Mouse (Mus musculus): Measurements from ENCODE around the gene Fank1. TPM values are rescaled to one million over a fixed set of nuclear protein-coding genes. Genes with fewer than 3 reads are reported as not detected.
"Not testable (repeated sequence)": the region's sequence is repeated elsewhere in the genome, so short reads cannot be mapped to it uniquely, and the experiment has no call there.

The Fank1 gene
- polyA plus RNA-seq, 1 experiment from 2014 or later, result 5.5 TPM

GRCm38 (mm10) chr7:133884759-133885431 lies 108.2 kb downstream of the Fank1 start:
- not testable (repeated sequence) for H3K4me2 ChIP-seq; H3K4me1 ChIP-seq; H3K4me3 ChIP-seq; H3K9ac ChIP-seq; H3K27ac ChIP-seq; ATAC-seq (replicated peaks); H3K27me3 ChIP-seq (replicated peaks); H3K9me3 ChIP-seq; H3K36me3 ChIP-seq (replicated peaks)
- 57% methylated on average over 5 of the region's 9 CpGs for WGBS

DNA sequence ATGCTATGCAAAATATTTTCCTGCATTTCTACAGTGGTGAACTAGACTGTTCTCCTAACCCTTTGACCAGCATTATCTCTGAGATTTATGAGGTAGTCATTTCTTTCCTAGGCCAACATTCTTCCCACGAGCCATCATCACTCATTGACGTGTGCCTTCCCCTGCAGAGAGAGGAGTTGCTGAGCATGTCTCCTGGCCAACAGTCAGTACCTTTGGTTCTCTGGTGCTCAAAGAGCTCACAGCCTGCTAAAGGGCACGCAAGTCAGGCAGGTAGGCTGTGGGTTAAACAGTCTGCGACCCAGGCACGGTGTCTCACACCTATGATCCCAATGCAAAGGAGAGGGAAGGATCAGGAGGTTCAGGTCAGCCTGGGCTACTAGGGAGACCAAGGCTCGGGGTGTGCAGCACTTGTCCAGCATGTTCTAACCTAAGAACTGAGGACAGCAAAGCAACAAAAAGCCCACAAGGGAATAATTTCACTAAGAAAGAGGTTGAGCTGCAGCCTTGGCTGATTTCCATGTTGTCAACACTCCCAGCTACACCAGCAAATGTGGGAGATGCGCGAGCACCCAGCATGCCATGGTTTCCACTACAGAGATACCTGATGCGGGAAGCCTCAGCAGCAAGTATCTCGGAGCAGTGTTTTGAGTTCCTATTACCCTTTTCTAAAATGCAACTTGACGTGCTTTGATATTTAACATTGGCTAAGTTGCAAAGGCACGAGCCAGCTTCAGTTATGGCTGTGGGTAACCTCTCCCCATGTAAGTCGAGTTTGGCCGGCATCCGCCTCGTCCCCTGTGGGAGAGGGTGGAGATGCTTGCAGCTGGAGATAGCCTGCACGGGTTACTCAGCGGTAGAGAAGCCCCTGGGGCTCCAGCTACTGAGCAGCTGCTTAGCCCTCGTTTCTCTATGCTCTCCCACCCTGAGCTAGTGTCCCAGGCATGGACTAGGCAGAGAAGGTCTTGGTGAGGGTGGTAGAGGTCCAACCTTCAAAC lies 112.6 kb downstream of the Fank1 start:
- Histone ChIP-seq H3K27me3 (replicated peaks) (no peaks in the 10 kb centered on the region), H3K4me3 (no peak overlapping the region), H3K27ac (no peak overlapping the region), H3K9me3 (no peaks in the 10 kb centered on the region), H3K36me3 (replicated peaks) (no peaks in the 10 kb centered on the region), H3K9ac (no peak overlapping the region), H3K4me1 (no peaks in the 10 kb centered on the region), H3K4me2 (no peak overlapping the region)
- 84% methylated on average over 19 of the region's 19 CpGs for WGBS
- no peak for ATAC-seq (replicated peaks)

GRCm38 (mm10) chr7:133889986-133890385 lies 113.3 kb downstream of the Fank1 start:
- H3K4me2 ChIP-seq, result no peak overlapping the region
- H3K27ac ChIP-seq, result no peak overlapping the region
- no peak for ATAC-seq (replicated peaks)
- H3K27me3 ChIP-seq (replicated peaks), result no peaks in the 10 kb centered on the region
- no peaks in the 10 kb centered on the region for H3K9me3 ChIP-seq
- WGBS, result 90% methylated on average over 4 of the region's 4 CpGs
- H3K4me3 ChIP-seq, result no peak overlapping the region
- H3K4me1 ChIP-seq, result no peaks in the 10 kb centered on the region
- H3K9ac ChIP-seq, result no peak overlapping the region
- H3K36me3 ChIP-seq (replicated peaks), result no peaks in the 10 kb centered on the region

DNA sequence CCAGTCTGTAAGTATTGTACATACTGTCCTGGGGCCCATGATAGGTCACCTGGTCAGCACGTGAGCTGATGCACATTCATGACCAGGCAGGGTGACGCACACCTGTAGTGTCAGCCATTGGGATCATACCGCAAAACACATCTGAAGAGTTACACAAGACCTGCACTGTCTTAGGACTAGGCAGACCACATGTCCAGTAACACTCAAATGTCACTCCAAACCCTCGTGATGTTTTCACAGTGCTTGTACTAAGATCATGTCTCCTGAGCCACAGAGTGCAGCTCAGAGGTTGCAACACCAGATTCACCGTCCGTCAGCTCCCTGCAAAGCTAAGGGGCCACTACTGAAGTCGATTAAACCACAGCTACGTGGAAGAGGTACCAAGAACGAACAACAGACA lies 114.6 kb downstream of the Fank1 start:
- ATAC-seq (replicated peaks), result no peak
- Histone ChIP-seq H3K4me2 (no peak overlapping the region), H3K27me3 (replicated peaks) (no peaks in the 10 kb centered on the region), H3K27ac (no peak overlapping the region), H3K9me3 (no peaks in the 10 kb centered on the region), H3K4me1 (no peaks in the 10 kb centered on the region), H3K36me3 (replicated peaks) (no peaks in the 10 kb centered on the region), H3K4me3 (no peak overlapping the region), H3K9ac (no peak overlapping the region)
- WGBS, result 90% methylated on average over 9 of the region's 9 CpGs

DNA sequence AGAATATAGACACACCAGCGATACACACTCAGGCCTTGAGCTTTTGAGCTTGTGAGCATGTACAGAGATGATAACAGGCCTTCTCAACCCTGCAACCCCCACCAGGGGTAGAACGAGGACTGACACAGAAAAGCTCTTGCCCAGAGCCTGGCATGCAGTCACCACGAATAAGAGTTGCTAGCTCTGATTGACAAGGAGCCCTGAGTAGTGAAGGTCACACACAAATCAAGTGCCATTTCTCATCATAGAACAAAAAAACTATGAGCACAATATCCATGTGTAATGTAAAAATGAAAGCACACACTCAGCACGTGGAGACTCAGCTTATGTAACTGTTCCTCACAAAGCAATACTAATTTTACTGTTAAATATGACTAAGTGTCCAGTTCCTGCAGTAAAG lies 115.1 kb downstream of the Fank1 start:
- WGBS, result 80% methylated on average over 4 of the region's 4 CpGs
- Histone ChIP-seq H3K4me3 (no peak overlapping the region), H3K27ac (no peak overlapping the region), H3K9ac (no peak overlapping the region), H3K36me3 (replicated peaks) (no peaks in the 10 kb centered on the region), H3K4me1 (no peaks in the 10 kb centered on the region), H3K9me3 (no peaks in the 10 kb centered on the region), H3K27me3 (replicated peaks) (no peaks in the 10 kb centered on the region), H3K4me2 (no peak overlapping the region)
- ATAC-seq (replicated peaks), result no peak

DNA sequence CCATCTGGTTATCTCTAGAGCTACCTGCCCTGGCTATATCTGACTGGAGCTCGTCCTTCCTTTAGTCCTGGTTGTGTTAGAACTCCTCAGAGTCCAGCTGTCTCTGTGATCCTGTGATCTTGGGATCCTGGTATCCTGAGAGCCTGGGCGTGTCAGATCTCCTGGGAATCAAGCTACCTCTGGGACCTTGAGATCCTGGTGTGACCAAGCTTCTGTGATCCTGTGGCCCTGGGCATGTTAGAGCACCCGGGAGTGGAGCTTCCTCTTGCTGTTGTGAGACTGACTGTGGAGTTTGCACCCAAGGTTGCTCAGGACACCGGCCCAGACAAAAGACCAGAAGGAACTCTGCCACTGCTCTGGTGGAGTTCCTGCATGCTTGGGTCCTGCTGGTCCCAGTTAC lies 122.7 kb downstream of the Fank1 start:
- no peak for ATAC-seq (replicated peaks)
- no peaks in the 10 kb centered on the region for H3K36me3 ChIP-seq (replicated peaks)
- no peak overlapping the region for H3K9ac ChIP-seq
- no peak overlapping the region for H3K27ac ChIP-seq
- no peak overlapping the region for H3K4me3 ChIP-seq
- H3K4me2 ChIP-seq, result no peak overlapping the region
- H3K9me3 ChIP-seq, result no peaks in the 10 kb centered on the region
- no peaks in the 10 kb centered on the region for H3K27me3 ChIP-seq (replicated peaks)
- no peaks in the 10 kb centered on the region for H3K4me1 ChIP-seq
- 80% methylated on average over 4 of the region's 4 CpGs for WGBS

DNA sequence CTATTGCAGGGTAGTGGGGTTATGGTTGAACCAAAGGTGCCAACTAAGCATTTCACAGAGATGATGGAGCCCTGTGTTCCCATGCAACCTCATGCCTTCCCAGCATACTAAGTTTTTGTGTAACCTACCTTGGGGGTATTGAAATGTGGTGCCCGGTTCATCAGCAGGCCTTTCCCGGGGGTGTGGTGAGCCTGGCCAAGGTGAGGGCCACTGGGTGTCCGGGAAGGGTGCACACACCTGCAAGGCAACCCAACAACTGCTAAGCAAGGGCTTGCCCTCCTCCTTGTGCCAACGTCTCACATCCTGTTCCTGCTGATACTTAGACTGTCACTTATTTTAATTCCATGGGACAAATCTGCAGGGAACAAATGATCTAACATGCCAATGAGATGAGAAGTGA lies 132.3 kb downstream of the Fank1 start:
- Histone ChIP-seq H3K4me2 (no peak overlapping the region), H3K36me3 (replicated peaks) (no peaks in the 10 kb centered on the region), H3K27me3 (replicated peaks) (no peaks in the 10 kb centered on the region), H3K4me1 (no peaks in the 10 kb centered on the region), H3K9me3 (0 out of 2 replicates have a peak, but pooled peaks cover 3% of the 10 kb centered on the region), H3K9ac (no peak overlapping the region), H3K27ac (no peak overlapping the region), H3K4me3 (no peak overlapping the region)
- WGBS, result 84% methylated on average over 4 of the region's 4 CpGs
- ATAC-seq (replicated peaks), result no peak

DNA sequence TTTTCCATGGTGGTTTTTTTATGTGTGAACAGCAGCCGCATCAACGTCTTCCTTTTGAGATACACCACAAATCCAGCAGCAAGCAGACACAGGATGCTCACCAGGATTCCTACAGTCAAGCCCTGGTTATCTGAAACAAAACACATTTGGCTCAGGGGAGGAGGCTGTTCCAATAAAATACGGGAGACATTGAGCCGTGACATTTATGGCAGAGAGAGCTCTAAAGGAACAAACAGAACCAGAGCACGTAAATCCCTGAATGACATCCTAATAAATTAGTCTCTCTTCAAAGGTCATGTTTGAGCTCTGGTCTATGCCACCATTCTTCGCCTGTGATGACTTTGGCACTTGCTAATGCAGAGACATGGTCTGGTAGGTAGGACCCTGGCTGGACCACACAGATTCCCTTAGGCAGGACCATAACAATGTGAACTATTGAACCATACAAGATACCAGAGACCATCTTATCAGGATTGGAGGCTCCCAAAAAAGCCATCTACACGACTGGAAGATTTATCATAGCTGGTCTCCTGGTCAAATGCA lies 133.2 kb downstream of the Fank1 start:
- 74% methylated on average over 7 of the region's 7 CpGs for WGBS
- H3K27me3 ChIP-seq (replicated peaks), result no peaks in the 10 kb centered on the region
- no peak overlapping the region for H3K27ac ChIP-seq
- H3K9ac ChIP-seq, result no peak overlapping the region
- no peak overlapping the region for H3K4me2 ChIP-seq
- no peaks in the 10 kb centered on the region for H3K4me1 ChIP-seq
- H3K36me3 ChIP-seq (replicated peaks), result no peaks in the 10 kb centered on the region
- 0 out of 2 replicates have a peak, but pooled peaks cover 3% of the 10 kb centered on the region for H3K9me3 ChIP-seq
- ATAC-seq (replicated peaks), result no peak
- H3K4me3 ChIP-seq, result no peak overlapping the region

GRCm38 (mm10) chr7:133911881-133912280 lies 135.2 kb downstream of the Fank1 start:
- Histone ChIP-seq H3K4me3 (no peak overlapping the region), H3K27ac (no peak overlapping the region), H3K9me3 (no peaks in the 10 kb centered on the region), H3K27me3 (replicated peaks) (no peaks in the 10 kb centered on the region), H3K4me2 (no peak overlapping the region), H3K36me3 (replicated peaks) (no peaks in the 10 kb centered on the region), H3K4me1 (no peaks in the 10 kb centered on the region), H3K9ac (no peak overlapping the region)
- WGBS, result 77% methylated on average over 3 of the region's 3 CpGs
- ATAC-seq (replicated peaks), result no peak

DNA sequence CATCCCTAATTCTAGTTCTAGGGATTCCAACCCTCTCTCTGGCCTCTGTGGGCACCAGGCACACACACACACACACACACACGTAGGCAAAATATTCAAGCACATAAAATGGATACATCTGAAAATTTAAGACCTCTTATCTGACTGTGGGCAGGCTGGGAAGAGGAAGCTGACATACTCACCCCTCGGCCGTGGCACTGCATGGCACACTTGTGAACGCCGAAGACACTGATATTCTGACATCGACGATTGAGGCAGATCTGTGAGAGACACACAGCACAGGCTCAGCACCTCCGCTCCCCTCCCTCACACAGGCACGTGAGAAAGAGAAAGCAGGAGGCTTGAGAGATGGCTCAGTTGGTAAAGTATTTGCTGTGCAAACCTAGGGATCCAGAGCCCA lies 139.6 kb downstream of the Fank1 start:
- peaks cover 4% of the 10 kb centered on the region; the same call in 1 of the 2 replicates for H3K4me1 ChIP-seq
- H3K27ac ChIP-seq, result no peak overlapping the region
- ATAC-seq (replicated peaks), result no peak
- no peaks in the 10 kb centered on the region for H3K36me3 ChIP-seq (replicated peaks)
- WGBS, result 94% methylated on average over 9 of the region's 9 CpGs
- no peak overlapping the region for H3K4me3 ChIP-seq
- no peaks in the 10 kb centered on the region for H3K27me3 ChIP-seq (replicated peaks)
- no peak overlapping the region for H3K9ac ChIP-seq
- H3K4me2 ChIP-seq, result no peak overlapping the region
- H3K9me3 ChIP-seq, result no peaks in the 10 kb centered on the region

DNA sequence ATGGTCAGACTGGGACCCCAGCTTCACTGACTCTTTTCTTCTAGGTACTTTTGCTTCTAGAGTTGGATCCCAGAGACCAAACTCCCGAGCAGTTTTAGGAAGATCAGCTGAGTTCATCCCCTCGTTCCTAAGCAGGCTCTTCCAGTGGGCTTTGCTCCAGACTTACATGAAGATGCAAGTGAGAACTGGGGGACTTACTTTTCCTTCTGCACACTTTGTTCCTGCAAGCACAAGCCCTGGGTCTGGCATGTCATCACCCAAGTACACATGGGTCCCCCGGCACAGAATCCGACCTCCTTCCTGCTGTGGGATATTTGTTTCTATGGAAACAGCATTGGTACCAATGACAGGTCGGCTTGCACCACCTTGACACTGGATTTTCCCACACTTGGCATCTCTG lies 142.6 kb downstream of the Fank1 start:
- Histone ChIP-seq H3K4me2 (no peak overlapping the region), H3K4me1 (peaks cover 8% of the 10 kb centered on the region), H3K36me3 (replicated peaks) (no peaks in the 10 kb centered on the region), H3K9ac (no peak overlapping the region), H3K27ac (no peak overlapping the region), H3K27me3 (replicated peaks) (no peaks in the 10 kb centered on the region), H3K9me3 (no peaks in the 10 kb centered on the region), H3K4me3 (no peak overlapping the region)
- ATAC-seq (replicated peaks), result no peak
- 55% methylated on average over 5 of the region's 5 CpGs for WGBS

GRCm38 (mm10) chr7:133919918-133920317 lies 143.3 kb downstream of the Fank1 start:
- ATAC-seq (replicated peaks), result no peak
- WGBS, result 78% methylated on average over 5 of the region's 5 CpGs
- H3K9ac ChIP-seq, result no peak overlapping the region
- H3K9me3 ChIP-seq, result no peaks in the 10 kb centered on the region
- no peaks in the 10 kb centered on the region for H3K36me3 ChIP-seq (replicated peaks)
- H3K4me1 ChIP-seq, result peaks cover 8% of the 10 kb centered on the region
- H3K27me3 ChIP-seq (replicated peaks), result no peaks in the 10 kb centered on the region
- H3K4me2 ChIP-seq, result no peak overlapping the region
- no peak overlapping the region for H3K4me3 ChIP-seq
- no peak overlapping the region for H3K27ac ChIP-seq
